In the genomic region with DNA sequence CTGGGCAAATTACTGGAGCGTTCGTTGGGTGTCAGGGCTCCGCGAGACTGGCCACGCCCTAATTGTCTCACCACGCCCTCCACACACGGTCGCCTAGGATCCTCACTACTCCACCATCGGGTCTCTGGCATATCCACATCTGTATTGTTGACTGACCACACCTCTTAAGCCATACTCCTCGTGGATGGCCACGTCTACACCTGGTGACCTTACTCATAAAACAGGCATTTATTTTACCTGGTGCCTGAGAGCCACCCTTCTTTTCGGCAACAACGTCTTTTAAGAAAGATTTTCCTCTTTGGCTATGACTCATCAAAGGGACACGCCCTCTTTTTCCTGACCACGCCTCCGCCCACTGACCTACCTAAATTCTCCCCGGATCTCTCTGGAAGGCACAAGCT, we compare ENCODE assay signal across 8 mouse cellular contexts. TPM values are rescaled to one million over a fixed set of nuclear protein-coding genes. Genes with fewer than 3 reads are reported as not detected.
DNase-seq lines count a peak whose midpoint lies in the region; ATAC-seq lines count a peak whose summit lies in the region.

A gene (minus strand): TSS at position 297 of the 401 bp plus-strand sequence.

- 6% methylated on average over 17 of the region's 17 CpGs for WGBS in neural tube, embryonic 15.5 days

- no peak within 1 kb of the TSS for H3K27ac ChIP-seq in neural tube, embryonic 15.5 days (replicated peaks)

- no peaks in the 10 kb centered on the region for H3K36me3 ChIP-seq in neural tube, embryonic 15.5 days

- H3K27me3 ChIP-seq in neural tube, embryonic 15.5 days (replicated peaks), result peaks cover 29% of the 10 kb centered on the region

- 0 out of 2 replicates have a peak, but pooled peaks cover 2% of the 10 kb centered on the region for H3K9me3 ChIP-seq in neural tube, embryonic 15.5 days (replicated peaks)

- H3K4me1 ChIP-seq in neural tube, embryonic 15.5 days, result peaks cover 20% of the 10 kb centered on the region

- peak within 1 kb of the TSS; percentile 44 for H3K4me2 ChIP-seq in neural tube, embryonic 15.5 days

- H3K4me3 ChIP-seq in neural tube, embryonic 15.5 days (replicated peaks), result peak within 1 kb of the TSS; percentile 16

- intact Hi-C loops in left cerebral cortex, postnatal 25 days (cut with DNase I), result no loop called here

- peak; percentile 37 for DNase-seq in adrenal gland, postnatal 14 days
- no peak for DNase-seq in adrenal gland, adult (ENCODE audit: inconsistent age in 2 of 2, low spot score in 1 of 2)
- peak; percentile 13 for DNase-seq in urinary bladder, postnatal 14 days (ENCODE audit: low spot score)
- no peak for DNase-seq in urinary bladder, adult 18-20 months (ENCODE audit: low spot score in 2 of 2)
- DNase-seq in left cerebral cortex, postnatal 25 days (ENCODE audit: low spot score in 2 of 2), result no peak
- DNase-seq in gastrocnemius, adult 8-10 months (ENCODE audit: low spot score in 2 of 2), result no peak
- no peak for DNase-seq in layer of hippocampus, adult 8-10 months (ENCODE audit: low spot score in 2 of 2)

- no peak within 1 kb of the TSS for H3K9ac ChIP-seq in neural tube, embryonic 15.5 days (replicated peaks)

- no peak for ATAC-seq in neural tube, embryonic 15.5 days (ENCODE audit: low FRiP score)

RNA-seq across cellular contexts. Expression of the gene that starts here (rescaled TPM):
- 0.98 TPM in 1 of 2 replicates, not detected in the other for total RNA-seq in adrenal gland, postnatal 14 days (2021)
- total RNA-seq in left cerebral cortex, postnatal 25 days (2021), result 10 to 100 TPM; 25.1 to 29.2 TPM
- 15.6 and 17.7 TPM in 2 replicates for polyA plus RNA-seq in neural tube, embryonic 15.5 days (2015; fragmentation: Nextera tagmentation; extraction: Ambion mirVana)
- total RNA-seq in gastrocnemius, adult 8-10 months (2022), result not detected
- 1 to 10 TPM; 2.1 to 3.3 (median 2.6) TPM for total RNA-seq in layer of hippocampus, adult 8-10 months (2022)

Comparison
In these comparisons a context has a peak if more than half of its experiments do, and no peak if none do; other contexts are left out.
1. RNA of the gene that starts here (total RNA-seq): 25.1 to 29.2 TPM in left cerebral cortex, postnatal 25 days; 2.1 to 3.3 TPM in layer of hippocampus, adult 8-10 months, 0.98 TPM in adrenal gland, postnatal 14 days and not detected in gastrocnemius, adult 8-10 months; every median in the first group is over 4 times any median in the second.
2. Peak in DNase-seq in adrenal gland, postnatal 14 days; RNA of the gene not detected or under 1 TPM.